Mouse (Mus musculus) kidney, postnatal 0 days (tissue): ENCODE measurements around the gene Tex44. TPM values are rescaled to one million over a fixed set of nuclear protein-coding genes. Genes with fewer than 3 reads are reported as not detected.

ENCODE experiments used
- ATAC-seq: fragments of 200-750 bp; cut with Nextera tagmentation; replicated peaks from 2 replicates; pipeline ENCODE4 v1.8.0; 2017; ENCODE audit warnings: low read depth, moderate number of reproducible peaks, moderate TSS enrichment, moderate library complexity; ENCODE audit not compliant: low FRiP score
- DNase-seq: peaks from one replicate; pipeline ENCODE4 v3.0.0-alpha.2; 2016; ENCODE audit warnings: low spot score
- H3K27ac ChIP-seq: fragments of 300-500 bp; sonication (generic); 2 replicates; pipeline ENCODE4 v1.5.1; 2014; ENCODE audit warnings: mild to moderate bottlenecking
- H3K27me3 ChIP-seq: fragments of 300-500 bp; sonication (generic); 2 replicates; pipeline ENCODE4 v1.6.1; 2014; ENCODE audit warnings: low read length, mixed read lengths; ENCODE audit not compliant: insufficient read depth
- H3K36me3 ChIP-seq: fragments of 300-500 bp; sonication (generic); 2 replicates; pipeline ENCODE4 v1.6.1; 2014; ENCODE audit warnings: low read length, mixed read lengths; ENCODE audit not compliant: insufficient read depth
- H3K4me1 ChIP-seq: fragments of 300-500 bp; sonication (generic); replicated peaks from 2 replicates; pipeline ENCODE4 v1.6.1; 2014; ENCODE audit warnings: antibody characterized with exemption, low read length, mixed read lengths; ENCODE audit not compliant: insufficient read depth
- H3K4me2 ChIP-seq: fragments of 300-500 bp; sonication (generic); 2 replicates; pipeline ENCODE4 v1.6.1; 2014; ENCODE audit warnings: mild to moderate bottlenecking, low read length, moderate library complexity, mixed read lengths
- H3K4me3 ChIP-seq: fragments of 300-500 bp; sonication (generic); replicated peaks from 2 replicates; pipeline ENCODE4 v1.5.1; 2014; ENCODE audit warnings: low read depth, low read length
- H3K9ac ChIP-seq: fragments of 300-500 bp; sonication (generic); 2 replicates; pipeline ENCODE4 v1.6.1; 2014; ENCODE audit warnings: low read depth, low read length
- H3K9me3 ChIP-seq: fragments of 300-500 bp; sonication (generic); replicated peaks from 2 replicates; pipeline ENCODE4 v1.6.1; 2016; ENCODE audit warnings: low read length, inconsistent platforms, mixed read lengths
- CTCF ChIP-seq: IDR thresholded peaks from 2 replicates; pipeline ENCODE4 v1.5.1; 2016; ENCODE audit warnings: antibody characterized with exemption, low read depth, mild to moderate bottlenecking, moderate library complexity
- WGBS: fragments of 180-500 bp; shearing (Covaris S2); extraction: QIAGEN DNeasy Blood & Tissue Kit; methylation state at CpG from one replicate; pipeline ENCODE4 v1.1.7; 2014; 5-methylcytosine and 5-hydroxymethylcytosine counted together
- polyA plus RNA-seq: library from polyadenylated mRNA; unstranded; fragments of >200 nt; fragmentation: Nextera tagmentation; extraction: Ambion mirVana; gene quantifications from 2 replicates; pipeline ENCODE4 v1.2.1, GENCODE M21; 2015

Tex44 gene
- polyA plus RNA-seq, 1 experiment from 2014 or later: not detected

DNA sequence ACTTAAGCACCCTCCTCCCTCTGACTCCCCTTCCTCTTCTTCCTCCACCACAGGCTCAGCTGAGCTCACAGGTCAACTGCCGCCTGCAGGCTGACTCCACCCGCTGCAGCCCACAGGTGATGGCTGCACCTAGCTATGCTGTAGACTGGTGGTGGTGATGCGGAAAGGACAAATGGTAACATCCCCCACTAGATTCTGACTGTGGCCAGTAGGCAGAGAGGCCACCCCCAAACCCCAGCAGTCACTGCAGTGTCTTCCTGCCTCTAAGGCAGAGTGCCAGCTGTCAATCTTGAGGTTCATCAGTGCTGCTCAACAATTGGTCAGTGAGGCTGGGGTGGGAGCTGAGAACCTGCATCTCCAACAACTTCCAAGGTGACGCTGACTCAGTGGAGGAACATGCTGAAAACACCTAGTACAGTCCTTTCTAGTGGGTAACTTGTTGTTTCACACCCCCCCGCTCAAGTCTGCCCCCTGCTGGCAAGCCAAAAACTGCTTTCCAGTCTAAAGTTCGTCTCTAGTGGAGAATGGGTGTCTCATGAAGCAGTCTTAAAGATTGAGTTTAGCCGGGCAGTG, 10.4 kb upstream of the Tex44 start:
- H3K9ac ChIP-seq: no peak overlapping the region

DNA sequence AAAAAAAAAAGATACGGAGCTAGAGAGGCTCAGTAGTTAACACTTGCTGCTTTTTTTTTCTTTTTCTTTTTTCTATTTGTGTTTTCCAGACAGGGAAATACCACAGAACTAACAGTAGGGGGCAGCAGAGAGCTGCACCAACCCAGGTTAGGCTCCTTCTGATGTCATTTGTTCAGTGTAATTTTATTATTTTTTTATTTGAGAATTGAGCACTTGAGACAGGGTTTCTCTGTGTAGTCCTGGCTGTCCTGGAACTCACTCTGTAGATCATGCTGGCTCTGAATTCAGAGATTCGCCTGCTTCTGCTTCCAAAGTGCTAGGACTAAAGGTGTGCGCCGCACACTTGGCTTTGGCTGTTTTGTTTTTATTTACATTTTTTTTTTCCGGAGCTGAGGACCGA, 9.8 kb upstream of the Tex44 start:
- peak; percentile 75 for TF ChIP-seq CTCF
- H3K27ac ChIP-seq: no peak overlapping the region
- WGBS: 59% methylated on average over 6 of the region's 6 CpGs
- ATAC-seq: no peak
- no peaks in the 10 kb centered on the region for H3K4me1 ChIP-seq
- H3K4me2 ChIP-seq: no peak overlapping the region
- no peaks in the 10 kb centered on the region for H3K27me3 ChIP-seq
- DNase-seq: peak; percentile 77
- H3K36me3 ChIP-seq: no peaks in the 10 kb centered on the region
- no peaks in the 10 kb centered on the region for H3K9me3 ChIP-seq
- no peak overlapping the region for H3K9ac ChIP-seq
- no peak overlapping the region for H3K4me3 ChIP-seq

More for the DNA sequence above, 10.4 kb upstream of the Tex44 start:
- Histone ChIP-seq H3K36me3 (no peaks in the 10 kb centered on the region), H3K27me3 (no peaks in the 10 kb centered on the region), H3K4me1 (no peaks in the 10 kb centered on the region), H3K27ac (no peak overlapping the region), H3K9me3 (no peaks in the 10 kb centered on the region), H3K4me3 (no peak overlapping the region), H3K4me2 (no peak overlapping the region)
- ATAC-seq: peak; percentile 20; the same call in 1 of the 2 replicates
- no peak for DNase-seq
- no peak; the same call in 1 of the 2 replicates for TF ChIP-seq CTCF
- WGBS: 65% methylated on average over 7 of the region's 7 CpGs

DNA sequence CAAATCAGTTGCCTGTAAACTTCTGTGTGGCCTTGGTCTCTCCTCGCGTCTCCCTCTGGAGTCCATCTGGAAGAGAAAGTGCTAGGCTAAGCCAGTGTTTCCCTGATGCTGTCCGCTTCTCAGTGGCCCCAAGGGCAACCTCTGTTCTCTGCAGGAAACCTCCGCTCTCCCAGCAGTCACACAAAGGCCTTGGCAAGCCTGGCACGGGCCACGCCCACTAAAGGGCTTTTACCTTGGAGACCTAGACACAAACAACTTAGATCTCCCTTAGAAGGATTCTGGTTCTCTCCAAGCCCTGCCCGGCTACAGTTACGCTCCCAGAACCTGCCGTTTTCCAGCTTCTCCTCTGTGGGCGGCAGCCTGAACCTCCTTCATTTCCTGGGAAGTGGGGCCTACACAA, 5.1 kb upstream of the Tex44 start:
- Histone ChIP-seq H3K4me1 (no peaks in the 10 kb centered on the region), H3K27ac (no peak overlapping the region), H3K27me3 (no peaks in the 10 kb centered on the region), H3K36me3 (no peaks in the 10 kb centered on the region), H3K9me3 (no peaks in the 10 kb centered on the region), H3K4me3 (no peak overlapping the region), H3K4me2 (no peak overlapping the region), H3K9ac (0 out of 2 replicates have a peak overlapping the region, but pooled peaks have one; percentile 18)
- DNase-seq: peak; percentile 33
- no peak for ATAC-seq
- 42% methylated on average over 10 of the region's 10 CpGs for WGBS
- TF ChIP-seq CTCF: no peak

DNA sequence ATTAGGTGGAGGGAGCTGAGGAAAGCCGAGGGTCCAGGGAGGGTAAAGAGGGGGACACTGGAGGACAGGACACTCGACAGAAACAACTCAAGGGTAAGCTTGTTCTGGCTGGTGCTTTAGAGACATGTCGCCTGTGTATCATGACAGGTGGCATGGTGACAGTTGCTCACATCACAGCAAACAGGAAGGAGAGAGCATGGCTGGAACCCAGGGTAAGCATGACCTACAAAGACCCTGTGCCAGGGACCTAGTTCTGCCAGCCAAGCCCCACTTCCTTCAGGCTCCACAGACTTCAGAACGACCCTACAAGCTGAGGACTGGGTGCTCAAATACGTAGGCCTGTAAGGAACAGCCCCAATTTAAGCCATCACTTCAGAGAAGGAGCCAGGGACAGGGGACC, 2.2 kb upstream of the Tex44 start:
- H3K9me3 ChIP-seq: no peaks in the 10 kb centered on the region
- ATAC-seq: no peak
- no peak for TF ChIP-seq CTCF
- no peak overlapping the region for H3K27ac ChIP-seq
- WGBS: 76% methylated on average over 5 of the region's 5 CpGs
- H3K27me3 ChIP-seq: no peaks in the 10 kb centered on the region
- H3K4me1 ChIP-seq: no peaks in the 10 kb centered on the region
- H3K9ac ChIP-seq: no peak overlapping the region
- no peak overlapping the region for H3K4me2 ChIP-seq
- no peaks in the 10 kb centered on the region for H3K36me3 ChIP-seq
- DNase-seq: no peak
- no peak overlapping the region for H3K4me3 ChIP-seq

DNA sequence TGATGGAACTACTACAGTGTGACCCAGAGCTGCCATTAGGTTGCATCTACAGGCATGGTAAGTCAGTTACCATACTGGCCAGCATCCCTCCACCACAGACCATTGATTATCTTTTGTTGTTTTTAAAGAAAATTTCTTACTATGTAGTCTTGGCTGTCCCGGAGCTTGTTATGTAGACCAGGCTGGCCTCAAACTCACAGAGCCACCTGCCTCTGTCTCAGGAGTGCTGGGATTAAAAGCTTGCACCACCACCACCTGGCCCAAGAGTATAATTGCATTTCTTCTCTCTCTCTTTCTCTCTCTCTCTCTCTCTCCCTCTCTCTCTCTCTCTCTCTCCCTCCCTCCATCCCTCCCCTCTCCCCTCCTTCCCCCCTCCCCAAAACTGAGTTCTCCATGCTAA, 1.8 kb upstream of the Tex44 start:
- no peak overlapping the region for H3K9ac ChIP-seq
- no peak overlapping the region for H3K4me2 ChIP-seq
- no peaks in the 10 kb centered on the region for H3K9me3 ChIP-seq
- no peaks in the 10 kb centered on the region for H3K36me3 ChIP-seq
- TF ChIP-seq CTCF: no peak
- DNase-seq (no peak), ATAC-seq (no peak)
- no peaks in the 10 kb centered on the region for H3K27me3 ChIP-seq
- no peak overlapping the region for H3K27ac ChIP-seq
- H3K4me3 ChIP-seq: no peak overlapping the region
- H3K4me1 ChIP-seq: no peaks in the 10 kb centered on the region
- WGBS: 82% methylated on average over 1 of the region's 1 CpGs

DNA sequence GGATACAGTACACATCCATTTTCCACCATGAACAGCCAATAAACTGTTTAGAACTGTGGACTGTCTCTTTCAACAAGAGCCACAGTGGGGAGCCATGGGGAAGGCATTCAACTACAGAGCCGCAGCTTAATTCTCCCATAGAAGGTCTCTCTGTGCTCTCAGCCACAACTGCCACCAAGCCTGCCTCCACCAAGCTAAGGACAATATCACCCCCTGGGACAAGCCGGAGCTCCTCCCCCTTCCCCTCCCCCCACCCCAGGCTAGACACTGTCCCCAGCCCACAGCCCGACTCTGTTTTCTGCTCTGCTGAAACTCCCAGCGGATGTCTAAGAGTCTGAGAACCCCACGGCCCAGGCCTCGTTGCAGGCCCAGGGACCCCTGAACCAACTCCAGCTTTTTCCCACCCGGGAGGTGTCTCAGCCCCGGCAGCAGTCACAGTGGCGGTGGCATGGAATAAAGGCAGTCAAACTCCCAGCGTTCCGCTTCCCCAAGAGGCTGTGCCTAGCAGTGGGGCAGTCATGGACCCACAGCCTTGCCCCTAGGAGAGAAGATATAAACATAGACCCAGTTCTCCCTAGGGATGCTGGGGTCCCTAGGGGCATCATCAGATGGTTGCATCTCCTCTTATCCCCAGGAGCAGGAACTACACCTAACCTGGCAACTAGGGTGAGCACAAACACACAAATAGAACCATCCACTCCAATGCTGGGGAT, 1.1 kb upstream of the Tex44 start:
- H3K4me3 ChIP-seq: no peak overlapping the region
- H3K9ac ChIP-seq: no peak overlapping the region
- TF ChIP-seq CTCF: no peak
- no peaks in the 10 kb centered on the region for H3K9me3 ChIP-seq
- WGBS: 31% methylated on average over 11 of the region's 11 CpGs
- ATAC-seq: 0 out of 2 replicates have a peak, but pooled peaks have one; percentile 22
- DNase-seq: no peak
- no peaks in the 10 kb centered on the region for H3K27me3 ChIP-seq
- no peaks in the 10 kb centered on the region for H3K36me3 ChIP-seq
- no peak overlapping the region for H3K27ac ChIP-seq
- H3K4me2 ChIP-seq: no peak overlapping the region
- no peaks in the 10 kb centered on the region for H3K4me1 ChIP-seq
